Mouse (Mus musculus): Measurements from ENCODE around the gene Slc26a1. TPM values are rescaled to one million over a fixed set of nuclear protein-coding genes. Genes with fewer than 3 reads are reported as not detected.
A peak's percentile ranks its signal among the peaks of the same experiment; 100 is the strongest.

Gene Slc26a1
- total RNA-seq, 2 experiments from 2014 or later: 5.7 to 11.4 TPM

DNA sequence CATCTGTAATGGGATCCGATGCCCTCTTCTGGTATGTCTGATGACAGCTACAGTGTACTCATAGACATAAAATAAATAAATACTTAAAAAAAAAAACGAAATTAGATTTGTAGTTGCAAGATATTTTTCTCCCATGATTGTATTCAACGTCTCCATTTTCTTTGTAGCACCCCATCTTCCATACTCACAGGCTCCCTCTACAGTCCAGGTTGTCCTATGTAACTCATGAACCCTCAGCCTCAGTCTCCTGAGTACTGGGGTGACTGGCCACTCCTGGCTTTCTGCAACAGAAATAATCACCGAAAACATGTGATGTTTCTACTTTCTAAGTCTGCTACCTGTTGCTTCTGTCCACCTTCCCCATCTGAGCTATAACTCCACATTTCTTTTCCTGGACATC lies 15.8 kb upstream of the Slc26a1 start:
- DNase-seq: no peak

DNA sequence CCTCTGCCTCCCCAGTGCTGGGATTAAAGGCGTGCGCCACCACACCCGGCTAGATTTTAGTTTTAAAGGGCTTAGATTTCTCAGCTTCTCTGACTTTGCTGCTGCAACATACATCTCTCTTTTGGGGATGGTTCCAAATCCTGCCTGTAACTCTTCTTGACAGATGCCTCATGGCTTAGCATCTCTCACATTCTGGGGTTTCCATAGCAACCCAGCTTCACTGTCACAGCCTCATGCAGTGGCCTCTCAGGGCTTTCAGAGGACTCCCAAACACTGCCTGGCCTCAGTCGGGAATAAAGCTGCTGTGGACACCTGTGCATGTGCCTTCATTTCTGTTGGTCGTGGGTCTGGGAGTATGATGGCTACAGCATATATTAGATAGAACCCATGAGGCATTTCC lies 13.7 kb upstream of the Slc26a1 start:
- DNase-seq: no peak

DNA sequence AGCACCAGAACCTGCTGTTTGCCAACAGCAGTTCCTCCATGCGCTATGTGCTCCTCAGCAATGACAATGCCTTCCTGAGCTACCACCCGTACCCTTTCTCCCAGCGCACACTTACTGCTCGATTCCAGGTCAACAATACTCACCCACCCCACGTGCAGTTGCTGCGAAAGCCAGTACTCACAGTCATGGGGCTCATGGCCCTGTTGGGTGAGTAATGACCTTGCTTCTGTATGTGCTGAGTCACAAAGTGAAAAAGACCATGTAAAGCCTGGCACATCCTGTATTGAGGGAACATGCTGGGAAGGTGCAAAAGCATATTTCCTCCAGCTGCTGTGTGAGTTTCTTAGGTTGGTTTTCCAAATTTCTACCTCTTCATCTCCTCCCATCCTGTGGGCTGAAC lies 5.5 kb upstream of the Slc26a1 start:
- DNase-seq: peak; percentile 45

DNA sequence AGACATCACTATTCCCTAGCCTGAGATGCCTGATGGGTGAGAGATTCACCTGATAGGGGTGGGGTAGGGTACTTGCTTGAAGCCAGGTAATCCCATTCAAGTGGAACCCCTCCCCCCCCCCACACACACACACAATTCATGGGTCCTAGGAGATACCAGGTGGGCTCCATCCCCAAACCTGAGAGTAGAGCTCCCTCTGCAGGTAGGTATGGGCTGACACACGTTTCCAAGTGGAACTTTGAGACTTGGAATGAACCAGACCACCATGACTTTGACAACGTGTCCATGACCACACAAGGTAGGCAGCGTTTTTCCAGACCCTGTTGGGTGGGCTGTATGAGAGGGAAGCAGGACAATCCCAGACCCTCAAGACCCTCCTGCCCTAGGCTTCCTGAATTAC lies 4.5 kb upstream of the Slc26a1 start:
- DNase-seq: no peak

DNA sequence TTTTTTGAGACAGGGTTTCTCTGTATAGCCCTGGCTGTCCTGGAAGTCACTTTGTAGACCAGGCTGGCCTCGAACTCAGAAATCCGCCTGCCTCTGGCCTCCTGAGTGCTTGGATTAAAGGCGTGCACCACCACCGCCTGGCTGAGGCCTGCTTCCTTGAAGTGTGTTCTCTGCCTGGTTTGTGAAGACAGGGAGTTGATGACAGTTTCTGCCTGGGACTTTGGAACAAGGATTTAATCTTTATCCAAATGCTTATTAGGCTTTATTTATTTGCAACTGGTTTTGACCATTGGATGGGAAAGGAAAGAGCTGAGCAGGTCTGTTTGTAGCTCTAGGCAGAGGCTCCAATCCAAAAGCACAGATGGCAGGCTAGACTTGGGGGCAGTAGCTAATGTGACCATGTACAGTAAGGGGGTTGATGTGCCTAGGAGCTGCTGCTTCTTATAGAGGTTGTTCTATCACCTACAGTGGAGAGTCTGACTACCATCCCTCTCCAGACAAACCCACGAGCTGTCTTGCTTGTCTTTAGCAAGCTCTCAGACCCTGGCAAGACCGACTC lies 3.0 kb upstream of the Slc26a1 start:
- no peak for DNase-seq

DNA sequence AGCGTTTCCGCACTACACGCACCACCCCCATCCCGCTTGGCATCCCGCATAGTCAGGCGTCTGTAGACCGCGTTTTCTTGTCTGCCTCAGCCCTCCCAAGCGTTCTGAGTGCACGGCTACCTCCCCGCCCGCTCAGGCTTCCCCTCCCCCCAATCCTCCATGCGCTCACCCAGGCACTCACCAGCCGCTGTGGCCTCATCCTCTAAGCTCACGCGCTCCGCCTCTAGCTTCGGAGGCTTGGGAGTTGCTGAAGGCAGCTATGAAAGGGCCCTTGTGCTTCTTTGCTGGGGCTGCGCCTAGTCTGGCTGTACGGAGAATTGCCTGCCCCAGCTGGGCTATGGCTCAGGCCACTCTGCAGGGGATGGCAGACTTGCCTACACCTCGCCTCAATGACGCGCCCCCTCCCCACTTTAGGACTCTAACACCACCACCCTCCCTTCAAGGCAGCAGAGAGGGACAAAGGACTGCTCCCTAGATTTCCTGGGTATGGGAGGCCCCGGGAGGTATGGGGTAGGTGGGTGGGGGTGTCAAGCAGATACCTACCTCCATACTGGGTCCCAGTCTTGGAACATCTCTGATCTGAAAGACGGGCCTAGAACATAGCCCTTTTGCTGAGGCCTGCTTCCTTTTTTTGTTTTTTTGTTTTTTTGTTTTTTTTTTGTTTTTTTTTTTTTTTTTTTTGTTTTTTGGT lies 2.4 kb upstream of the Slc26a1 start:
- DNase-seq: peak; percentile 72

DNA sequence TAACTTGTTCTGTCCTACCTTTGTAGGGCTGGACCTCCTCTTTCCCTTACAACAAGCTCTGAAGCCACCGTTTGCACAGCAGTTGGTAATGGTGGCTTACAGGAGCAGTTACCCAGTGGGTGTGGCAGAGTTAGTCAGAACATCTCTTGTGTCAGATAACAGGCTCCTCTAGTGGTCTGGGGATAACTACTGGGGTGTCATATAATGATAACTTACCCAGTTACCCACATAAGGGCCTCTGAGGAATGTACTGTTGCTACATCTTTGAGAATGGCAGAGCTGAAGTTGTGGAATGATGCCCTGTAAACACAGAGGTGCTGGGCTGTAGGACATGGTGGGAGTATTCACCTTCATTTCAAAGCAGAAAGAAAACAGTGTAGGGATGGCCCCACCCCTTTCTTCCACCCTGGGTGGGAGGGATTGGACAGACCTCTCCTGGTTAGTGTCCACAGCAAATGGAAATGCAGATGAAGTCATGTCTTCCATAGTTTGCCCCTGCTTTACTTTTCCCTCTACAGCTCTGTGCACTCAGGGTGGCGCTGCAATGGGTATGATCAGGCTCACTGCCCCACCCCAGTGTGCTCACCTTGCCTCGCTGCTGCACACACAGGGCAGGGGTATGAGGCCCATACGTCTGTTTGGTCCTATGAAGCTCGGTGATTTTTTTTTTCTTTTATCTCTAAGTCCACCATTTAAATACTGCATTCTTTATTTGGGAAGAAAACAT lies 1.6 kb upstream of the Slc26a1 start:
- no peak for DNase-seq

DNA sequence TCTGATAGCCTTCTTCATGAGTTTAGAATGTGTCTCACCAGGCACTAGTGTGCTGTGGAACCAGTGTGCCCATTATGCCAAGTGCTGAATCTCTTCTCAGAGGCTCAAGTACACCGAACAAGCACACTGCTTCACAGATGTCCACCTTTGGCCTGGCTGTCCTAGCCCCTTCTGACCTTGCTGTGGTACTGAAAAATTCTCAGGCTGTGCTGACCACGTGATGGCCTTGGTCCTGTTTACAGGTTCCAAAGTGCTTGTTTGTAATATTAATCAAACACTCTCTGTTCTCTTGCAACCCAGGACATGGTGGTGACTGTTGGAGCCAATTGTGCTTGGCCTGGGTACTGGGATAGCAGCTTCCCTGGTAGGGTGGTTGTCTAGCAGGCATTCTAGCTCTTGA lies 745 bp downstream of the Slc26a1 start:
- DNase-seq: no peak

DNA sequence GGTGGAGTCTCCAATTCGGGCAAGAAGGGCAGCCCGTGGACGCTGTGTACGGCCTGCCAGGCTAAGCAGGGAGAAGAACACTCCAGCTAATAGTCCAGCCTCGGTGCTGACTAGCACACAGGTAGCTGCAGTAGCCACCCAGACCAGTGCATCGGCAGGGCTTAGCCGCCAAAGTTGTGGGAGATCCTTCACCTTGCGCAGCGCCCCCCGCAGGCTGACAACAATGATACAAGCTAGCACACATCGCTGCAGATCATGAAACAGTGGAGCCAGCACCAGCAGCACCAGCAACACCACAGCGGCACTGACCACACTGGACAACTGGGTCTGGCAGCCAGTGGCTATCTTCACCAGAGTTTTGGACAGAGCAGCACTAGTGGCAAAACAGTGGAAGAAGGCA lies 3.6 kb downstream of the Slc26a1 start:
- DNase-seq: no peak

DNA sequence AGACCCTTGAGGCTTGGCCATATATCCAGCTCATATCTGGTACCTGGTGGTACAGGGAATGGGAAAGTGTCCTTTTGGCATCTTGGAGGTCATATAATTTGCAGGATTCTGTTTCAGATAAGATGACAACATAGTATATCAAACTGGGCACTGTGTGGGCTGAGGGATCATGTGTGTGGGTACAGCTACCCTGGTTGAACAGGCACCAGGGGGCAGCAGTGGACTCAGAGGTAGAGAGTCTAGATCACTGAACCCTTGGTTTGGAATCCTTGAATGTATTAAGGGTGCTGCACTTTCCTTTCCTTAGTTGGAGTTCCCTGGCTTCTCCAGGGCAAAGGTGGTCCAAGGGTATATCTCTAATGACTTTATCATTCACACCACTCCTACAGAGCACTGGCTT lies 4.6 kb downstream of the Slc26a1 start:
- peak; percentile 72 for DNase-seq

DNA sequence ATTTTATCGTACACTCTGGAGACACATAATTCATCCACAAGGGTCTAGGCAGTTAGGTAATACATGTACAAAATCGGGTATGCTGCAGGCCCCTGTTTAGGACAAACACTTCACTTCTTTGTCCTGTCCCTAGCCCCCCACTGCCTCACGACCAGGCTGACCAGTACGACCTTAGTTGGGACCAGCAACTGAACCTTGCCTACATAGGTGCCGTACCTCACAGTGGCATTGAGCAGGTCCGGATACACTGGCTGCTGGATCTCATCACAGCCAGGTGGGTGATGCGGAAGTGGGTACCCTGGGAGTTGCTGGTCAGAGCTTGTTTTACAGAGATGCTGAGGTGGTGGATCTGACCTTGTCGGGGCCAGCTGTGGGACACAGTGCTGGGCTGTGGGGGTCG lies 5.4 kb downstream of the Slc26a1 start:
- DNase-seq: no peak

DNA sequence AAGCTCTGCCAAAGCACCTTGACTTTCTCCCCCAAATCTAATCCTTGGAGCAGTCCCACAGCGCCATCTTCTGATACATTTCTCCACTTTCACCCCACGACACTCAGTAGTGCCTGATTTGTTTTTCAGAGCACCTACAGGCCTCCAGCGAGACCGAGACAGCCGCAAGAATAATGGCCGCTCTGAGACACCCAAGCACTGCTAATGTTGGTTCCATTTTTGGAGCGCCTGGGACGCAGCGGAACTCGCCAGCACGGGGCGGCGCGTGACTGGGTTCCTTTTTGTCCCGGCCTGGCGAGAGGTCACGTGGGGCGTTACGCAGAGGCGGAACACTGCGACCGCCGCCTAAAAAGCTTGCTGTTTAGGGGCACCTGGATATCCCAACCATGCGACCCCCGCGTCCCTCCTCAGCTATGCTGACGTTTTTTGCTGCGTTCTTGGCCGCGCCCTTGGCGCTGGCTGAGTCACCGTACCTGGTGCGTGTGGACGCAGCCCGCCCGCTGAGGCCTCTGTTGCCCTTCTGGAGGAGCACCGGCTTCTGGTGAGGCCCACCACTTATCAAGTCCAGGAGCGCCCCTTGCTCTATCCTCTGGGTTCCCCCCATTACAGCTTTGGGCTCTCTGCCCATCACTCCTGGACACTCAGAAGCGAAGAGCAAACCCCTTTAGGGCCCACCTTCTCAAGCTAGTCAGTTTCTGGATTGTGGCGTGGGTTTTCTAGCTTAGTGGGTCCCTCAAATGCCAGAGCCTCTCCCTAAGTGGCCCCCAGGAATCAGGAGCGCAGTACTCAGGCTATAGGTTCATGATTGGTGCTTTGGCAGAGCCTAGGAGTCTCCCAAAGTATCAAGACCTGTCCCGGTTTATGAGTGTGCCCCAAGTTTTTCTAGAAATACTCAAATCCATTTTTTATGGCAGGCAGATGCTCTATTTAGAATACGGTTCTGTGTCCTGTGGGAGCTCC lies 6.1 kb downstream of the Slc26a1 start, which contains the start of gene Dgkq:
TSS of gene Dgkq (minus strand) at position 696 of the 960 bp plus-strand sequence.
- DNase-seq: peak; percentile 92

DNA sequence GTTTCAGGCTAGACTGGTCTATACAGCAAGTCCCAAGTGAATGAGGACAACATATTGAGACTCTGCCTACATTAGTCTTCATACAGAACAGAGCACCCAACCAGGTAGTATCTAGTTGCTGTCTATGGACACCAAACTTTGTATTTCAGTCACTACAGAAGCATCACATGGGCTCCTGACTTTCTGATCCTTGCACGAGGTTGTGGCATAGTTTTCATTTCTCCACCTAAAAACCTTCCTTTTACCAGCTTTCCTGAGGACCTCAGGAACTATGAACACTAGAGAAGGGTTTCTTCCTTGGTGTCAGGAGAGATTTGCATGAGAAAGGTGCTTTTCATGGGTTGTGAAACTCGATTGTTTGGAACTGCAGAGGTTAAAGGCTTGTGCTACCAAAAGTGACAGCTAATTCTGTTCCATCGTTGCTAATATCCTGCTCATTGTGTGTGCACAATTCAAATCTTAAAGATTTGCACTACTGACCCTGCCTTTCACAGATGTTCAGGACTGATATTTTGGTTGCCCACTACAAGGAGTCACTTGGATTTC lies 6.9 kb downstream of the Slc26a1 start:
- no peak for DNase-seq

DNA sequence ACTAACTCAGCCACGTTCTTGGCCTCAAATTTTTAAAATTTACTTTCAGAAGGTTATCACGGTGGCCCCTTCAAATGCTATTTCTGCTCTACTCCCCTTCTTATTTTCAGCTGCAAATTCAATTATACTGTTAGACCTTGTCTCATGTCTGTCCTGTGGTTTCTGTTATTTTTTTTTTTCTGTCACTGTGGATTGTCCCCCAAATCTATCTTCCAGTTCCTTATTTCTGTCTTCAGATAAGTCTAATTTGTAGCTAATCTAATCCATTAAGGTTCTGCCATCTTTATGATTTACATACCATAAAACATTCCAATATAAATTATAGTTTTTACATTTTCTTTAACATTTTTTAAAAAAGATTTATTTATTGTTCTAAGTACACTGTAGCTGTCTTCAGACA lies 8.0 kb downstream of the Slc26a1 start:
- no peak for DNase-seq

DNA sequence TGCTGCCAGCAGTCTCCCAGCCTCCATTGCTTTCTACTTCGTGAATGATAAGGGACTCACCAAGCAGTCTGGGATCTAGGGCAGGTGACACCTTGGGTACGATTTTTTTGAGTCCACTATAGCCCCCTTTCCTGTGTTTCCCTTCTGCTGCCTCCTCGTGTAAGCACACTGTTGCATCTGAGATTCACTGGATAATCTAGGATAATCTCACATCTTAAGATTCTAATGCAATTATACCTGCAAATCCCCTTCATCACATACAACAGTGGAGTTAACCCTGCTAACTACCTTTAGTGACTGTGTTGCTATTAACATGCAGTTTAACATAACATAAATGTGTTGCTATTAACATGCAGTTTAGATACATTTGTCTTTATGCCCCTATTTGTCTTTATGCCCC lies 10.3 kb downstream of the Slc26a1 start:
- no peak for DNase-seq

DNA sequence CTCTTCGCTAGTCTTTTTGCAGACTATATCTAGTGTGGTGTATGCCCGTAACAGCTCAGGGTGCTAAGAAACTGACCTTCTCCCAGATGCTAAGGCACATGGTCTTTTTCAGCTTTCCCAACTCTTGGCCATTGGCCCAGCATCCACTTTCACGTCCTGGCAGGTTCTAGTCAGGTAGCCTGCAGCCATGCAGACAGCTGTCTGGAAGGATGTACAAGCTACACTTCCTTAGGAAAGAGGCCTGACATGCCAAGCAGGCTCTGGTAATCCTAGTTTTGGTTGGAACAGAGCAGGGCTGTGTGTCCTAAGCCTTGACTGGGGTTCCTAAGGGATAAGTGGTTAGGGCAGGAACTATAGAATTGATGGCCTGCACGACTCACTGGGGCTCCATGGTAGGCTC lies 12.6 kb downstream of the Slc26a1 start:
- DNase-seq: no peak

DNA sequence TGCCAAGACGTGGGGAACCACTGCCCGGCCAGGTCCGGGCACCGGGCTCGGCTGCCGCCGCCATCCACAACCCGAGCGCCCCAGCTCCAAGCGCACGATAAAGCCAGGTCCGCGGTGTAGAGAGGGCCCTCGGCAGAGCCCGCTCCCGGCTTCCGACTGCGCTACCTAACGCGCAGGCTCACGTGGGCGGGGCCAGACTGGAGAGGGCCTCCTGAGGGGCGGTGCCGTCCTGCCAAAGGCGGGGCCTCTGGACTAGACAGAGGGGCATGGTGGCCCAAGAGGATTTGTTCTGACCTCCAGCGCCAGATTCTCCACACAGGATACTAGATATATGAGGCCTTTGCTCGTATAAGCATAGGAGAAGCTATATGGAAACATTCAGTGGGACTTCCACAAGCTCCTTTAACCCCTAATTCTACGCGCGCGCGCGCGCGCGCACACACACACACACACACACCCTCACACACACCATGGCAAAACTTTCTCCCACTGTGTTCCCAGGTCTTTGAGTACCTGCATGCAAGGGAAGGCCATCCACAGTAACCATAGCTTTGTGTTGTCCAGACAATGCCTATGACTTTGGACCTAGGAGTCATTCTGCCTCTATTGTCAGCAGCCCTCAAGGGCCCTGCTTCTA lies 14.6 kb downstream of the Slc26a1 start:
- peak; percentile 96 for DNase-seq

DNA sequence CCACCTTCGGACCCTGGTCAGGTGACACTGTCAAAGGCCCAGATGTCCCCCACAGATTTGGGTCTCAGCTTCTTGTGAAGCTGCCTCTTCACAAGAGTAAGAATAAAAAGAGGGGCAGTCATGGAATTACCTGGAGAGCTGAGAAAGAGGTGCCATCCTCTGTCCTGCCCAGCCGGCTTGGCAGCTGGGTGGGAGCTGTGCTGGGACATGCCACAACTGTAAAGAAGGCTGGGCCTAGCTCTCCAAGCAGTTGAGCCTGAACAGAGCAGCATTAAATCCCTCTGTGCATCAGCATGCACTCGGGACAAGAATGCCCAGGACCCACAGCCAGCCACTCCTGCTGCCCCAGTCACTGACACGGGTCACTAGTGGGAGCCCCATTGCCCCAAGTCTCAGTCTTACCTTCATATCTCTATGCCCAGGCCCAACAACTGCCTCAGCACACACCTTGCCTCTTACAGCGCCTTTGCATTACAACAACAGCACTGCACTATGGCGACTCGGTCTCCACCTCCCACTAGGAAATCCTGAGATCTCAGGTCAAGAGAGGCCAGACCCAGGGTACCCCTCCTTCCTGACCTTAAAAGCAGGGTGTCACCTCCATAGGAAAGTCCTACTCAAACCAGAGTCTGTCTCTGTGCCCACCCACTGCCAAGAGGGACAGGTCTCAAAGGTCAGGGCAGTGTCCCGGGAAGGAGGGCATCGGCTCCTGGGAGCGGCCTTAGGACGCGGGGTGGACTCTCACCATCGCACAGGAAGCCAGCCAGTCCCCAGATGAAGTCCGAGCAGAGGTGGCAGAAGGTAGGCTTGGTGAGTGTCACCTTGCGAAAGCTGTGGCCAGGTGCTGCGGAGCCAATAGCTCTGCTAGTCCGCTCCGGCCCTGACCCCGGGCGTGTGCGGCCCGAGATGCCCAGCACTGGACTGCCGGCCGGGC lies 15.4 kb downstream of the Slc26a1 start, which contains the start of gene Idua:
TSS of gene Idua (plus strand) at position 634 of the 934 bp plus-strand sequence.
- DNase-seq: peak; percentile 42

DNA sequence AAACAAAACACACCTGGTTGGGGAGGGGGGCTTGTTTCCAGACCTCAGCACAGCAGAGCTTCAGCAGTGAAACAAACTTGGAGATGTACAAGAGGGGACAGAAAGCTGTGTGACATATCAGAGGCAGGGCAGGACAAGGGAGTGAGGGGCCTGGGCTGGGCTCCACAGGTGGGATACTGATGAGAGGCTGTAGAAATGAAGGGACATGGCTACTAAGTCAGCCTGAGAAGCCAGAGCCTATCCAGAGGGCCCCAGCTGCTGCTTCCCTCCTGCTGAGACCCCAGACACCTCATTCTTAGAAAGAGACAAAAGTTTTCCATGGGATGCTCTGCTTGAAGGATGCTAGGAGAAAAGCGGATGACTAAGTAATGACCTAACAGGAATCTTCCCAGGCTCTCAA lies 16.8 kb downstream of the Slc26a1 start:
- DNase-seq: no peak

DNA sequence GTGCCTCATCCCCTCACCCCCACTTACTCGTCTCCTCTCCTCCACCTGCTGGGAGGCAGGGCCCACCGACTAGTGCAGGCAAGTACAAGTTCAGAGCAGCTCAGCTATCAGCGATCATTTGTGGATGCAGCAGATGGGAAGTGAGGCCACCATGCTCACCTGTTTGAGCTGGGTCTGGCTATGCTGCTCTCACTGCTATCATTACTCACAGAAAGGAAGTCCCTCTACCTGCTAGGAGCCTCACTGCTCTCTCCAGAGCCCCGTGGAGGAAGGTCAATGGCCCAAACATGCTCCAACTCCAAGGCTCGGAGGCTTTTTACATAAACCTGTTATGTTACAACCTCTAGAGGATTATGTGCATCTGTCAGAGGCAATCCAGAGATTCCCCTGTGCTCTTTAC lies 18.0 kb downstream of the Slc26a1 start:
- DNase-seq: no peak

Measured in adrenal gland, postnatal 10 days (tissue).